Mouse (Mus musculus) thymus, adult 18-20 months (tissue): ENCODE data around the gene Rassf4.

Experiments used
- DNase-seq, 2 experiments: peaks; one replicate each; pipeline ENCODE4 v3.0.0; 2022; ENCODE audit warnings: mixed read lengths in 2 of 2

The Rassf4 gene

DNA sequence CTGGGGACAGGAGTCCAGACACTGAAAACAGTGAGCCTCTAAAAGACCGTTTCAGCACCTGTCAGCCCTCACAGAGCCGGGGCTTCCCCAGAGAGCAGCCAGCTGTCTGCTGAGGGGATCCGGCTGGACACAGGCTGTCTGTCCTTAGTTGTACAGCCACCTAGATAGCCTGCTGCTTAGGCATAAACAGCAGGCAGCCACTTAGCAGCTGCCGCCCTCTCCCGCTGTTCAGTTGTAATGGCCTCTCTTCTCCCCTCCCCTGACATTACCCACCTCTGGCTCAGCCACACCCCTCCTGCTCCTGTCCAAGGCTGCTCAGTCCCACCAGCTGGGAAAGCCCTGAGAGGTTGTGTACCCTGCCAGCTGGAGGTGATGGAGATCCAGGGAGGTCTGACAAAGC, 2.7 kb downstream of the Rassf4 start:
- no peak for DNase-seq

DNA sequence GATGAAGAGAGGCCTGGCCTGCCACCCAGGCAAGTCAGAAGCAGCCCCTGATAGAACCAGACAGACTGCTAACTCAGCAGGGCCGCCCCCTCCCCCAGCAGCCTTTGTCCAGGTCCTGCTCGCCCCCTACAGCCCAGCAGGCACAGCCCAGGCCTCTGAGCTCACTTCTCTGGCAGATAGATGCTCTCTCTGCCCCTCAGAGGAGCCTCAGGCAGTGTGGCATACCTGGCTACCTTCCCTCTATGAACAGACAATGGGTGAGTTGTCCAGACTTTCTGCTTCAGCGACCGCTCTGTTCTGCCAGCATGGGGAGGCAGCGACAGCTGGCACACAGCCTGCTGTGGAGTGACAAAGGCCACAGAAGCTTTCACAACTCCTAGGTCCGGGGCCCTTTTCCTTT, 3.6 kb downstream of the Rassf4 start:
- DNase-seq: no peak

DNA sequence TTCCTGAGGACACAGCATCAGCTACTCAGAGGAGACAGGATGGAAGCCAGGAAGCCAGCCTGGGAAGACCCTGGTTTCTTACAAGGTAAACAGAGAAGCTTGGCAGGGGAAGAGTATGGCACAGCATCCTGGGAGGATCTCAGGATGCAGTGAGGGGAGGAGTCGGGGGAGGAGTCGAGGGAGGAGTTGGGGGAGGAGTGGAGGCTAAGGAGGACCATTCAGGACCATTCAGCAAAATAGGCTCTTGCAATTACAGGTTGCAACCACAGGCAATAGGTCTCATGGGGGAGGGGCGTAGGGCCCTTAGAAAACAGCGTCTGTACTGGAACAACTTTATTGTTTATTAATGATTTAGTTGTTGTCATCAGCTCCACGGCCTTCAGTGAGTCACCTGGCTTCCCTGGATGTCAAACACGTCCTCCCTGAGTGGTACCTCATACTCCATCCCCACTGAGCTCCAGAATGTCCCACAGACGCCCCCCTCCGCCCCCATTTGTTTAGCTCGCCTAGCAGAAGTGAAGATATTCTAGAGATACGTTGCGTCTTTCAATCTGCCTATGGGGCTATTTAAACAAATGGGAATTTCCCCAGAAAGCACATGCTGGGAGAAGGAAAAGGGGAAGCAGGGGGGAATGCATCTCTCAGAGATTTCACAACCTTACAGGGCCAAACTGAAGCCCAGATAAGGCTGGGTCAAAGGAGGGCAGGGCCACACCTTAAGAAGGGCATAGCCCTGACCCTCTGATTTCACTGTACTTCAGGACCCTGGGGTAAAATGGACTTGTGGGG, 4.9 kb downstream of the Rassf4 start:
- no peak for DNase-seq

DNA sequence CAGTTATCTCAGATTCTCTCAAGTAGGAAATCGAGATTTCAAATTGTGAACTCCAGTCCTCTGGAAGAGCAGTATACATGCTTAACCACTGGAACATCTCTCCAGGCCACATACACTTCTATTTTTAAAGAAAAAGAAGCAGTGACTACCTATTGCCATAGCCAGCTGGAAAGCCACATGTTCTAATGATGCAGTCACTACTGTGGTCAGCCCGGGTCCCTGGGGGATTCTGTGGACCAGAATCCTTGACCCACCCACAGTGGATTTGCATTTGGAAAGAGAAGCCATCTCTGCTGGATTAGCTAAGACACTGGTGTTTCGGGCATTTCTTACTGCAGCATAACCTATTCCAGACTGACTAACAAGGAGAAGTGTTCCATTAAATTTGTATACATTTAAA, 6.4 kb downstream of the Rassf4 start:
- no peak for DNase-seq

DNA sequence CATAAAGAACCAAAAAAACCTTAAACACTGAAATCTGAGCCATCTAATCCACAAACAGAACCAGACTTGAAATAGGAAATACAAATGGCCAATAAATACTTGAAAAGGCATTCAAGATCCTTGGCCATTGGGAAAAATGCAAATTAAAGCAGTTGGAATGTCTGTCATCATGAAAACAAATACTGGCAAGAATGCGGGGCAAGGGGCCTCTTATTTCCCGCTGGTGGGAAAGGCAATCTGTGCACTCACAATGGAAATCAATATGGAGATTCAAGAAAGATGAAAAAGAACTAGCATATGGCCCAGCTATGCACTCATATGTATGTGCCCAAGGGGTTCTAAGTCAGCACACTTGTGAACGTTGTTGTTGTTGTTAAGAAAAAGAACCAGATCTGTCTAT, 6.9 kb downstream of the Rassf4 start:
- DNase-seq: no peak

DNA sequence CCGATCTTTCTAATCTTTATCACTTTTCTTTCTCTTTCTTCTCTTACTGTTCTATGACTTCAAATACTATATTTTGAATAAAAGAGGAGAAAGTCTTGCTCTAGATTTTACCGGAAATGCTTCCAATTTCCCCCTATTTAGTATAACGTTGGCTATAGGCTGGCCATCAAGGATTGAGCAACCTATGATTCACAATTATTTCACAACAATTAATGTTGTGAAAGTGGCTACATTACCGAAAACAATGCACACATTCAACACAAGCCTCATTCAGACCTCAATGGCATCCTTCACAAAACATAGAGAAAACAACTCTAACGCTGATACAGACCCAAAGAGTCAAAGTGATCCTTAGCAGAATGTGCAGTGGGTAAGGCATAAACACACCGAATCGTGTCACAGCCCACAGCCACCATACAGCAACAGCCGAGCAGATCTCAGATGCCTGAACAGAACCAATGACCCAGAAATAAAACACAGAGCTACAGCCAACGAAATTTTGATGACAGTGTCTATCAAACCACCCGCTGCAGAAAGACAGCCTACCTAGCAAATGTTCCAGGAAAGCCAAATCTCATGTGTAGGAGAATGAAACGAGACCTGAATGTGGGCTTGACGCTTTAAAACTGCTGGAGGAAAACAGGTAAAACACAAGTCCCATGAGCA, 7.5 kb downstream of the Rassf4 start:
- no peak for DNase-seq

DNA sequence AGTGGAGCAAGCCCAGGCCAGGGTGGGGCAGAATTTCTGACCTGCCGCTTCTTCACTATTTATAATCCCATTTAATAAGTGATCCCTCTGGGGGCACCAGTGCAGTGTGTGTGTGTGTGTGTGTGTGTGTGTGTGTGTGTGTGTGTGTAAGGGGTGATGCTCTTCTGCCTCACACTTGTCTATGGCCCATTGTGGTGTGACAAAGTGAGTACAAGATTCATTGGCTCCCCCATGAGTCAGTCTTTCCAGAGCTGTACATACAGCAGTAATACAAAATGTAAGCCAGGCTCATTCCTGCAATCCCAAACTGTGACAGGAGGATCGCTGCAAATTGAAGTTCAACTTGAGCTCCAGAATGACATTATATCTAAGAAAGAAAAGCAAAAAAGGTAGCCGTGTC, 8.9 kb downstream of the Rassf4 start:
- no peak for DNase-seq

DNA sequence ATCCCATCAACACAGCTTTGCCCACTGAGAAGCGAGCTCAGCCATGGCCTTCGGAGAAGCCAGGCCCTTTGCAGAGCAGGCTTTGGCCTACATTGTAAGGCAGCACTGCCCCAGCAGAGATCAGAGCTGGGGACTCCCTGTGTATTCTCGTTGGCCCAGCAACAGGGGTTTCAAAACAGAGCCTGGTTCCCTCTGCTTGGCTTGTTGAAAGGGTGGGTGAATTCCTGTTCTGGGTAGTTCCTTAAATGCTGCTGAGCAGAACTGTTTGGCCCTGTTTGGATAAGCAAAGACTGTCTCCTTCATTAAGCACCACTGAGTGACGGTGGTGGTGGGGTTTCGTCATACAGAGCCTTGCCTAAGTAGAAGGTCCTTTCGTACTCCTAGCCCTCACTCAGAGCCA, 9.7 kb downstream of the Rassf4 start:
- no peak for DNase-seq

DNA sequence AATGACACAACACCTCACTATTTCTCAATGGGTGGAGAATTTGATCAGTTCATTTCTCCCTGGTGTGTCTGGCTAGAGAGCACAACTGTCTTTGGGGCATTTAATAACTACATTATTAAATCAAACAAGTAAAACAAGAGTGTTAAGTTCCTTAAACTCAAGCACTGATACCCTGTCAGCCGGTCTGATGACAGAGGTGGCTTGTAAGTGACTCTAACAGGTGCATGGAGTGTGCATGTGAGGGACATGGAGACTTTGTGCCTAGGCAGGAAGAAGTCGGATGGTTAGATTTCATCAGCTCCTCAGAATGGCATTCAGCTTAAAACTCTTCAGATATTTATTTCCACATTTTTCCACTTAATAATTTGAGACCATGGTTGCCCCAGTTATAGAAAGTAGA, 10.4 kb downstream of the Rassf4 start:
- no peak for DNase-seq

DNA sequence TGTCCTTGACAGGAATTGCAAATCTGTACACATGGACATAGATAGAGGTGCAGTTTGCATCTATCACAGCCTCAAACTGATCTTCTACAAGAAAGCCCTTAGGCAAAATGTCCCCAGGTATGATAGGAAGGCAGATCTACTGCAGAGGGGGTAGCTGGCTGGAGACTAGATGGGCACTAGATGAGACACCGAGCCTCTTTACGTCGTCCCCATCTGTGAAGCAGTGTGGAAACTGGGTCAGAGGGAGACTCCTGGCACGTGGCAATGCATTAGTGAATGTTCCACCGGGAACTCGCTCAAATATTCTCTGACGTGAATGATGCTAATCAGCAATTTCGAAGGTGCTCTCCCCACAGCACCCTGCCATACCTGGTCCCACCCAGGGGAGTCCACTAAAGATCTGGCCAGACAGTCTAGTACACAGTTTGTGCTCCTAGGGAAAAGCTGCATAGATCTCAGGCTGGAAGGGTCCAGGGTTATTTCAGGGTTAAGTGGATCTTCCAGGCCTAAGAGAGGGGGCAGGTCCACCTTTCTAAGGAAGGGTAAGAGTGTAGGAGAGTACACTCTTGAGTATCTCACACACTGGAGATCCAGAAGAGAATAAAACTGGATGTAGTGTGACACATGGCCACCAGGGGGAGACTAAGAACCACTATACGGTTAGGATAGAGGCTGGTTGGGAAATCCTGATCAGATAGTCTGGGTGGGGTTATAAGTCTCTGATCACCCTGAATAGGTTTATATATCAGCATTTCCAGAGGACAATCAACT, 19.9 kb downstream of the Rassf4 start:
- no peak for DNase-seq

DNA sequence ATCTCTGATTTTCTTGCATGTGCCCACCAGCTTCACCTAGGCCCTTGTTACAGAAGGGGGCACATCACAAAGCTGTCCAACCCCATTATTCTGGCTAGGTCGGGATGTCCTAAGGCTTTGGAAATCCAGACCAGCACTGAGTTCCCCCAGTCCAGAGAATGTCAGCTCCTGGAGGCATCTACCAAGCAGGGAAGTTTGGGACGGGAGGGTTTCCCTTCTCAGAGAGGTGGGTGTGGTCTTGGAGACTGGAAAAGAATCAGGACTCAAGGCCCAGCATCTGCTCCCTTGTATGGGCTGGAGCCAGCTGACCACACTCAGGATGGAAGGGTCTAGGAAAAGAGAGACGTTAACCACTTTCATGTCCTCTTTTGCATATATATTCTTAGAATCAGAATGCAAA, 20.6 kb downstream of the Rassf4 start:
- no peak for DNase-seq

DNA sequence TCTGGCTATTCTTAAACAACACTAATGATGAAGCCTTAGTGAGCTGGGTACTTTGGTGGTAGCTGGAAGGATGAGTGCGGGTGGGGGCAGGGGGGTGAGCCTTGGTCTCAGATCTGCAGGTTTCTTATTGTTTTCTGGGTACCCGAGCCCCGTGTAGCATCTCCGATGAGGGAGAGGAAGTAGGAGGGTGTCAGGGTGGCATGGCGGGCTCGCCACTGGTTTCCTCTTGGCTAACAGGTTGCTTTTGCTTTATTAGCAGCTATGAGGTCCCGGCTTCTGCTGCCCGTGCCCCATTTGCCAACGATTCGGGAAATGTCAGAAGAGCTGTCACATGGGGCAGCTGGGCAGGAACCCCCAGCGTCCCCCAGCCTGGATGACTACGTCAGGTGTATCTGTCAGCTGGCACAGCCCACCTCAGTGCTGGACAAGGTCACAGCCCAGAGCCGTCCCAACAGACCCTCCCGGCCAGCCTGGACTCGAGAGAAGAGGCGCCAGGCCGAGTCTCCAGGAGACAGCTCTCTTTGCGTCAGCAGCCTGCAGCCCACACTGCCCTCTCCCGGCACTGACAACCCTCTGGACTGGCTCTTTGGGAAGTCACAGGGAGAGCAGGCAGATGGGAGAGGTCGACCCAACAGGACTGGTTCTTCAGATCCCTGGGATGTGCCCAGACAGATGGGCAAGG, 22.2 kb downstream of the Rassf4 start:
- DNase-seq: no peak

DNA sequence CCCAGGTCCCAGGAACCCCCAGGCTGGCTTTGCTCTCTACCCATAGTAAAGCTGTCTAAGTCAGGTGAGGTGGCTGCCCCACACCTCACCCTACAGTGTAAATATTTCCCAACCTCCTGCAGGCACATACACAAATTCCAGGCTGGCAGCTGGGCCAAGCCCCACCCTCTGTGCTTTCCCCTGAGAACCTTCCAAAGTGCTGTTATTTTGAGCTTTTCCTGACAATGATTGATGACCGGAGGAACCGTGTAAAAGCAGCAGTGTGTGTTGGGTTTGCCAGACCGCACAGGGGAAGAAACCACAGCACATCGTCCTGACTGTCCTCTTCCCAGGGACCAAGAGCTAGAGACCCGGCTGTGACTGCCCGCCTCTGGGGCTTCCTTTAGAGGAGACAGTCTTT, 23.3 kb downstream of the Rassf4 start, which contains the start of gene Depp1:
Gene Depp1, plus strand, starts transcription at position 204 of the 400 bp plus-strand sequence.
- DNase-seq: no peak

DNA sequence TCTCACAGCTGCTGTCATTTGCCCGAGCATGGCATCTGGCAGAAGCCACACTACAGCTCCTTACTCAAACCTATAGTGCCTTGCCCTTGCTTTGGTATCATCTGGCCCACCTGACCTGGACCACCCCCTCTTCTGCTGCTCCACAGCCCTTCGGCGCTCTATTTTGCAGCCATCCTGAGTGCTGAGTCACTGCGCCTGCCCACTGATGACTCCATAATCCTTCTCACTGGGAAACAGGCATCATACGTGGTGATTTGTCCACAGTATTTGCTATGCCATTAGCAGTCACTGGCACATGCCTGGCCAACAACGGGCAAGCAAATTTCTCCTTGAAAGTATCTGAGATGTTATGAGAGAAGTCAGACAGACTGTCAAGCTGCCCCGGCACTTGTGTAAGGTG, 23.9 kb downstream of the Rassf4 start:
- no peak for DNase-seq

DNA sequence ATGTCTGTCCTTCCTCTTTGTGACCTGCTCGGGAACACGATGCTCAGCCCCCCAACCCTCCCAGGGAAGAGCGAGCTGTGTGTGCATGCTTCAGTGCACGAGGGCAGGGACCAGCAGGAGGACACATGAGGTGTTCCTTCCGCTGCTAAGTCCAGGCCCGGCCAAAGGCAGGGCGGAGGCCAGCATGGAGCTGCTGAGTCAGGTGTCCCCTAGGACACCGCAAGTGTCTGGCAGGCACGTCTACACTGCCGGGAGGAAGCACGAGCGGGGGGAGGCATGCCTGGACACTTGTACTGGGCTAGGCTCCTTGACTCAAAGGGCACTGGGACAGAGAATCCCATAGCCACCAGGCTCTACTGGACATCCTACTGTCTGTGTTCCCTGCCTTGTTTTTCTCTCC, 26.0 kb downstream of the Rassf4 start:
- no peak for DNase-seq

DNA sequence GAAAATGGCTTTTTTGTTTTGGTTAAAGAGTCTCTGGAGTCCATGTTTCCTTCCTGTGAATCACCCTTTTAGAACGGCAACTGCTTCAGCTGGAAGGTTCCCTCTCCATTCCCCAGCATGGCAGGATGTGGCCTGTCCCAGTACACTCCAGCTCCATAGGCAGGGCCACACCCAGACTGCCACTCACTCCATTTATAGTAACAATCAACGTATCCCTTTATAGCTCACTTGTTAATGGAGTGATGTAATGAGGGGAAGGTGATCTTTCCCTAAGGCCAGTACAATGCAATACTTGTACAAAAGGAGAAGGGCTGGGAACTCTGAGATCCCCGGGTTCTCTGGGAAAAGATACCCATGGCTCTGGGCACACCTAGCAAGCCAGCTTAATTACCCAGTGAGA, 29.4 kb downstream of the Rassf4 start:
- no peak for DNase-seq

DNA sequence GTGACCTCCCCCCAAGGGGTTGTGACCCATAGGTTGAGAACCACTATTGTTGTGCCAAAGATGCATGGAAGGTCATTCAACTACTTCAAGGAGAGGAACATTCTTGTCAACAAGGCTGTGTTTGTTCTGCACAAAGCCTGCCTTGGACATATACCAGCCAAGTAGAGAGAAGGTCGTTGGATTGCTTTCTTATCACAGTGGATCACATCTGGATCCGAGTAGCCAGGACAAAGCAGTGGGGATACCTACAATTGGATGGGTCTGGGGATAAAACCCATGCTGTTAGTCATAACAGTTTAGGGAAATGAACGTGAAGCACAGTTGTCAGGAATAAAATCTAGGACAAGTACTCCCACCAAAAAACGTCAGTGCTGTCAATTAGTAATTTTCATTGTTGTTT, 29.9 kb downstream of the Rassf4 start:
- no peak for DNase-seq

DNA sequence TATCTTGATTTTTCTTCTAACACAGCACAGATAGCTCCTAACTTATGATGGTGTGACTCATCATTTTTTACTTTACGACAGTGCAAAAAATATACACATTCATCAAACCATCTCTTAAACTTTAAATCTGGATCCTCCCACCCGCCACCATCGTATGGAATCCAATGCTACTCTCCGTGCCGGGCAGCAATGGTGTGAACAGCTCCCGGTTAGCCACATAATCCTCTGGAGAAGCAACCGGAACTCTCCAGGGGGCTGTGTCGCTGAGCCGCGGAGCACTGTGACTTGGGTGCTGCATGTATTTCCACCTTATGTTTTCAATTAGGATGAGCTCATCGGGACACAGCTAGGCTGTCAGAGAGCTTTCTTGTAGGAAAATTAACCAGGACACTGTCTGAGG, 30.8 kb downstream of the Rassf4 start:
- DNase-seq: no peak

DNA sequence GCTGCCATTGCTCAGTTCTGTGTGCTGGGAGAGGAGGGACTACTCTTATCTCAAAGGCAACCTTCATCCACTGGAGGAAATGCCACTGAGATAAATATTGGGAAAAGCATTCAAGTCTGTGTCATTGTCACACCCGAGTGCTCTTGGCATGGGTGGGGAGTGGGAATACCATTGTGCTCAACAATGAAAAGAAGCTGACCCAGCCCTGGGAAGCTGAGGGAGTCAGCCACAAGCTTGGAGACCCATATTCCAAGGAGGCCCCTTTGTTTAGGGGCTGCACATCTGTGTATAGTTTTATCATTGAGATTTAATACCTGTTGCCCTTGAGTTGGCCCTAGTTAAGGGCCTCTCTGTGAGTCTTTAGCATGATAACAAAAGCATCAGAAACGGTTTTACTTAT, 34.1 kb downstream of the Rassf4 start:
- DNase-seq: no peak

DNA sequence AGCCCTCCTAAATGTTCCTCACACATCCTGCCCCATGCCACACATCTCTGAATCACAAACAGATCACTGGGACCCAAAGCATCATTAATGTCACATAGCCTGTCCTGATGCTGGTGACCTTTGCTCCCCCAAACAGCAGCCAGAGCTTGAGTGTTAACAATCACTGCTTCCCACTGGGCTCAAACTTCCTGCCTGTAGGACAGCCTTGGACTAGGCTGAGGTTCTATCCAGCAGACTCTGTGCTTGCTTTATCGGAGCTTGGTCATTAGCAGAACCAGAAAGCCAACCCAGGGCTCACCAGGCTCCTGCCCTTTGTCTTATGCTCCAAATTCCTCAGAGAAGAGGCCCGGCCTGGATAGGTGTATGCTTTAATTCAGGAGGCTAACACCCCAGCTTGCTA, 34.9 kb downstream of the Rassf4 start:
- DNase-seq: no peak

DNA sequence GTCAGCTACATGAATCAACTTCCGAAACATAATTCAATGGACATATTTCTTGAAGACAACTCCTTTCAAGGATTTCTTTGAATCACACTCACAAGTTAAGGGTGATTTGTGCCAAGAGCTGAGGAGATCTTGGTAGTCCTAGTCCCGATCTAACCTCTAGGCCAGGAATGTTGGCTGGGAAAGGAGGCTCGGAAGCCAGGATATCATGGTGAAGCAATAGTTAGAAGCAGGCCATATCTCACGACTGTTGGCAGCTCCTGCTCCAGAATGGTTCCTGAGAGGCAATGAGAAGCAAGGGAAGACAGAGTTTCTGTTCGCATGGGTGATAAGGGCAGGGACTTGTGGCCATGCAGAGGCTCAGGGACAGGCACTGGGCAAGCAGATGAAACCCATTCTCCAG, 36.3 kb downstream of the Rassf4 start:
- no peak for DNase-seq

DNA sequence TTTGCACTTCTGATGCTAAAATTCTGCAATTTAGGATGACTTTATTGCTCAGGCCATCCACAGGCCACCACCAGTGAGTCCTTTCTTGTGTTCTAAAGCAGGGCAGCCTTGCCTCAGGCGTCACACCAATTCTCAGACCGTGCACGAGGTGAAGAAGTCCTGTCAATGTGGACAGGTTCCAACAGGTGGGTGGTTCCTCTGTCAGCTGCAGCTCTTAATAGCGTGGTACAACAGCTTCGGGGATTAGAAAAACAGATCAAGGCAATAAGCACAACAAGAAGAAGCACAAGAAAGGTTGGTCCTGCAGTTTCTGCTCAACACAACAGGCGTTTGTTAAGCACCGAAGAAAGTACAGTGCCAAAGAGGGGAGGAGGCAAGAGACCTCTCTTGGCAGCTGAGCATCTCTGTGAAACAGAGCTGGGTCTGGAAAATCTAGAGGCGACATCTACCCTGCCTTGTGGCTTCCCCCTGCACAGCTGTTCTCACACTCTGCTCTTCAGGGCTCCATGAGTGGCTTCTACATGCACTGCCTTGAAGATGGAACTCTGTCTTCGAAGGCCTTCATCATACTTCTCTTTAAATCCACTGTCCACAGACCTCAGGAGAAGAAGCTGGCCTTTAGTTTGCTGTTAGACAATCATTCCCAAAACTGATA, 37.0 kb downstream of the Rassf4 start:
- DNase-seq: no peak
